Mouse (Mus musculus) heart, embryonic 11.5 days (tissue): ENCODE results near the gene Atox1. TPM values are rescaled to one million over a fixed set of nuclear protein-coding genes. Genes with fewer than 3 reads are reported as not detected.
A peak's percentile ranks its signal among the peaks of the same experiment; 100 is the strongest.

Experiments used
- ATAC-seq: fragments of 200-750 bp; cut with Nextera tagmentation; replicated peaks from 2 replicates; pipeline ENCODE4 v1.8.0; 2017; ENCODE audit warnings: moderate library complexity; ENCODE audit not compliant: insufficient number of reproducible peaks, low FRiP score, low TSS enrichment
- H3K27ac ChIP-seq: fragments of 300-500 bp; sonication (generic); 2 replicates; pipeline ENCODE4 v1.5.1; 2014; ENCODE audit warnings: mild to moderate bottlenecking, low read depth, low read length
- H3K27me3 ChIP-seq: fragments of 300-500 bp; sonication (generic); 2 replicates; pipeline ENCODE4 v1.6.1; 2014; ENCODE audit warnings: mild to moderate bottlenecking, low read length, mixed read lengths; ENCODE audit not compliant: control insufficient read depth, insufficient read depth
- H3K36me3 ChIP-seq: fragments of 300-500 bp; sonication (generic); 2 replicates; pipeline ENCODE4 v1.6.1; 2014; ENCODE audit warnings: mild to moderate bottlenecking, low read length, moderate library complexity, mixed read lengths; ENCODE audit not compliant: control insufficient read depth, insufficient read depth
- H3K4me1 ChIP-seq: fragments of 300-500 bp; sonication (generic); 2 replicates; pipeline ENCODE4 v1.6.1; 2014; ENCODE audit warnings: low read length; ENCODE audit not compliant: control insufficient read depth, insufficient read depth
- H3K4me2 ChIP-seq: fragments of 300-500 bp; sonication (generic); 2 replicates; pipeline ENCODE4 v1.6.1; 2014; ENCODE audit warnings: mild to moderate bottlenecking, moderate library complexity
- H3K4me3 ChIP-seq: fragments of 300-500 bp; sonication (generic); 2 replicates; pipeline ENCODE4 v1.5.1; 2014; ENCODE audit warnings: low read depth, low read length
- H3K9ac ChIP-seq: fragments of 300-500 bp; sonication (generic); 2 replicates; pipeline ENCODE4 v1.6.1; 2014; ENCODE audit warnings: mild to moderate bottlenecking, low read depth, low read length, moderate library complexity
- H3K9me3 ChIP-seq: fragments of 300-500 bp; sonication (generic); replicated peaks from 2 replicates; pipeline ENCODE4 v1.6.1; 2016; ENCODE audit warnings: low read length; ENCODE audit not compliant: control insufficient read depth
- WGBS: fragments of 180-500 bp; shearing (Covaris S2); extraction: QIAGEN DNeasy Blood & Tissue Kit; methylation state at CpG from one replicate; pipeline ENCODE4 v1.1.7; 2014; ENCODE audit not compliant: insufficient replicate concordance; 5-methylcytosine and 5-hydroxymethylcytosine counted together
- polyA plus RNA-seq: library from polyadenylated mRNA; unstranded; fragments of >200 nt; fragmentation: Nextera tagmentation; extraction: Ambion mirVana; gene quantifications from 2 replicates; pipeline ENCODE4 v1.2.1, GENCODE M21; 2014

Gene Atox1
- 273 and 292 TPM in 2 replicates for polyA plus RNA-seq

DNA sequence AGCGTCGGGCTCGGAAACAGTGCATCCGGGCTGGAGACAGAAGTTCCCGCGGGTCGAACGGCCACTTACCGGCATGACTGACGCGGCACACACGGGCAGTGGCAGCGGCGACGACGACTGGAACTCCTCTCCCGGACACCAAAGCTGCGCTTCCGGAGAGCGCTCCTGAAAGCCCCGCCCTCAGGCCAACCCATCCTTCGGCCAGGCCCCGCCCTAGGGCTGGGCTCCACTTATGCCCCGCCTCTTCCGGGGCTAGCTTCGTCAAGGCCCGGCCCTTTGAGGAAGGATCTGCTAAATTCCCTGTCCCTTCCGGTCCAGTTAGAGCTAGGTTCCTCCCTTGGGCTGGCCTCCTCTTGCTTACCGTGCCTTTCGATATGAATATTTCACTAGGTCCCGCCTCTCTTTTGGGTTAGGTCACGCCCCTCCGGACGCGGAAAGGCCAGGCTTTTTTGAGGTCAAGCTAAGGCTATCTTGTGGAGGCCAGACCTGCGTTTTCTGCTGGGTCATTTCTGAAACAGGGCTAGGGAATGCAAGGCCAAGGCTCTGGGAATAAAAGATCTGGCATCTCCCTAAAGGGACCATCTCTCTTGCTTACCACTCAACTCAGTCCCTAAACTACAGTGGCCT lies at the start of gene Atox1:
Gene Atox1, minus strand, starts transcription at position 221 of the 627 bp plus-strand sequence.
- peak within 1 kb of the TSS; percentile 89 for H3K4me3 ChIP-seq
- no peaks in the 10 kb centered on the region for H3K27me3 ChIP-seq
- H3K9me3 ChIP-seq, result no peaks in the 10 kb centered on the region
- peak within 1 kb of the TSS; percentile 96 for H3K4me2 ChIP-seq
- H3K9ac ChIP-seq, result peak within 1 kb of the TSS; percentile 75
- H3K36me3 ChIP-seq, result 0 out of 2 replicates have a peak, but pooled peaks cover 2% of the 10 kb centered on the region
- H3K27ac ChIP-seq, result peak within 1 kb of the TSS; percentile 90
- peaks cover 14% of the 10 kb centered on the region for H3K4me1 ChIP-seq
- under 1% methylated on average over 36 of the region's 36 CpGs for WGBS
- ATAC-seq, result peak; percentile 94

- H3K4me1 ChIP-seq, result no peaks in the 10 kb centered on the region
- peaks cover 12% of the 10 kb centered on the region for H3K36me3 ChIP-seq
- WGBS, result 81% methylated on average over 3 of the region's 3 CpGs
- no peak overlapping the region for H3K4me3 ChIP-seq
- no peaks in the 10 kb centered on the region for H3K9me3 ChIP-seq
- no peak for ATAC-seq
- no peak overlapping the region for H3K9ac ChIP-seq
- H3K4me2 ChIP-seq, result no peak overlapping the region
- H3K27ac ChIP-seq, result no peak overlapping the region
- no peaks in the 10 kb centered on the region for H3K27me3 ChIP-seq
Observed at GRCm38 (mm10) chr11:55505485-55505884, 44.4 kb upstream of the Atox1 start.

DNA sequence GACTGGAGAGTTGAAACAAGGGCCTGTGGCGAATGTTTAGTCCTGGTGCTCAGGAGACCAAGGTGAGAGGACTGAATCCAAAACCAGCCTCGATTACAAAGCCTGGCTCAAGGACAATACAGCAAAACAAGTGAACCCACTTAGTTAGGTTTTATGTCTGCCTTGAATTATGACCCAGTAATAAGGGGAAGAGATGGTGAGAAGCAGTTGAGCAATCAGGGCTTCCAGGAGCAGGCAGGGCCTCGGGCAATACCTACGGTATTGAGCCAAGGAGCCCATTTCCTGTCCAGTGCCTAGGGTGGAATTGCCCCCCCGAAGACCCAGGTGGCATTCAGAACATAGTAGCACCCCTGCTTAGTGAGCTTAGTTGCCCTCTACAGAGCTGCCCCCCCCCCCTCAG lies 41.8 kb upstream of the Atox1 start:
- H3K36me3 ChIP-seq, result peaks cover 20% of the 10 kb centered on the region
- no peaks in the 10 kb centered on the region for H3K4me1 ChIP-seq
- H3K9me3 ChIP-seq, result no peaks in the 10 kb centered on the region
- no peak overlapping the region for H3K9ac ChIP-seq
- H3K4me2 ChIP-seq, result no peak overlapping the region
- 86% methylated on average over 5 of the region's 5 CpGs for WGBS
- no peaks in the 10 kb centered on the region for H3K27me3 ChIP-seq
- no peak overlapping the region for H3K4me3 ChIP-seq
- no peak for ATAC-seq
- H3K27ac ChIP-seq, result no peak overlapping the region

DNA sequence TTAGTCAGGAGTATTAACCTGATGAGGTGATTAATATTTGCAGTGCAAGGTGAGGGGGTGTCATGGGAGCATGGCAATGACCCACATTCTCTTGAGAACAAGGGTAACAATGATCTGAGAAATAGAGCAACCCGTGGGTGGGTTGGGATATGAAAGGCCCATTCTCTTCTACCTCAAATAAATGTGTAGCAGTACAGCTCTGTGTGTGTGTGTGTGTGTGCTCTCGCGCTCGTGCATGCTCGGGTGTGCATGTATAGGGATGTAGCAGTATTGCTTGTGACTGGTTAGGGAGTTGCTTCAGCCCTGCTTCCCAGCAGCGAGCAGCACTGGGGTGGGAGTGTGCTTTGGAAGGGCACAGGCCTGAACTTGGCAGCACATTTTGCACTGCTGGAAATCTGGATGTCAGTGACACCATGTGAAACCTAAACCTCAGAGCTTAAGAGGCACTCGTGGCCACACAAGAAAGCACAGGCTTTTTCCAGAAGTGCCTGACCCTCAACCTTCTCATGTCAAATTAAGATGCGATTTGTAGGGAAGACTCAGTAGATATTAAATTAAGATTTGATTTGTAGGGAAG lies 41.0 kb upstream of the Atox1 start:
- peaks cover 20% of the 10 kb centered on the region for H3K36me3 ChIP-seq
- no peaks in the 10 kb centered on the region for H3K27me3 ChIP-seq
- 85% methylated on average over 8 of the region's 8 CpGs for WGBS
- H3K9ac ChIP-seq, result no peak overlapping the region
- H3K4me2 ChIP-seq, result no peak overlapping the region
- H3K27ac ChIP-seq, result no peak overlapping the region
- no peak for ATAC-seq
- no peaks in the 10 kb centered on the region for H3K9me3 ChIP-seq
- H3K4me1 ChIP-seq, result no peaks in the 10 kb centered on the region
- no peak overlapping the region for H3K4me3 ChIP-seq

DNA sequence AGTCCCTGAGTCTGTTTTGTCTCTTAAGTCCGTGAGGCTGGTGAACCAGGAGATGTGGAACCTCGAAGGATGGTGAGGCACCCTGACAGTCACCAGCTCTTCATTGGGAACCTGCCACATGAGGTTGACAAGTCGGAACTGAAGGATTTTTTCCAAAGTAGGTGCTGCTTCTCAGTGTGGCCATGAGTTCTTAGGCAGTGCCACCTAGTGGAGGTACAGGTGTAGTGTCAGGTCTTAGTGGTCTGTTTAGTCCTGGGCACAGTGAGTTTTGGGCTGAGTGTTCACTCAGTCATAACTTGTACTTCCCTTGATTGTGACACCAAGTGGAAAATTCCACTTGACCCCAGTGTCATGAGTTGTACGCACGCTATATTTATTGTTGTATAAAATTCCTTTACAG lies 36.8 kb upstream of the Atox1 start:
- no peak for ATAC-seq
- 47% methylated on average over 5 of the region's 5 CpGs for WGBS

GRCm38 (mm10) chr11:55496158-55496557 lies 35.1 kb upstream of the Atox1 start:
- H3K27ac ChIP-seq, result no peak overlapping the region
- no peak overlapping the region for H3K9ac ChIP-seq
- no peaks in the 10 kb centered on the region for H3K4me1 ChIP-seq
- H3K9me3 ChIP-seq, result no peaks in the 10 kb centered on the region
- no peak overlapping the region for H3K4me3 ChIP-seq
- 75% methylated on average over 6 of the region's 6 CpGs for WGBS
- peaks cover 44% of the 10 kb centered on the region for H3K36me3 ChIP-seq
- H3K27me3 ChIP-seq, result no peaks in the 10 kb centered on the region
- no peak for ATAC-seq
- H3K4me2 ChIP-seq, result no peak overlapping the region

More for the DNA sequence above, 36.8 kb upstream of the Atox1 start:
- Histone ChIP-seq H3K27me3 (no peaks in the 10 kb centered on the region), H3K9ac (no peak overlapping the region), H3K9me3 (no peaks in the 10 kb centered on the region), H3K36me3 (peaks cover 44% of the 10 kb centered on the region), H3K4me2 (no peak overlapping the region), H3K27ac (no peak overlapping the region), H3K4me1 (no peaks in the 10 kb centered on the region), H3K4me3 (no peak overlapping the region)

DNA sequence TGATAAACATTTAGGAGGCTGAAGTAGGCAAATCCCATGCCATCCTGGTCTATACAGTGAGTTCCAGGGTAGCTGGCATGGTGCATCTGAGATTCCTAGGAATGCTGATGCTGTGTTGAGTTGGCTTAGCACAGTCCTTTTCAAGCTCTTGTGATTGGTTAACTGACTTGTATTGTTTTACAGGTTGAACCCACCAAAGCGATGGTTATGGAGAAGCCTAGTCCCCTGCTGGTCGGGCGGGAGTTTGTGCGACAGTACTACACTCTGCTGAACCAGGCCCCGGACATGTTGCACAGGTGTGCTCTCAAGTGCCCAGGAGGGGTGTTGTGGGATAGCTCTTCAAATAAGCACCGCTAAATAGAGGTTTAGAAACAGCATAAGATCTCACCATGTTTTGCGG lies 24.4 kb upstream of the Atox1 start:
- no peak for ATAC-seq
- 99% methylated on average over 7 of the region's 7 CpGs for WGBS
- H3K36me3 ChIP-seq, result peaks cover 29% of the 10 kb centered on the region

GRCm38 (mm10) chr11:55473219-55473618 lies 12.2 kb upstream of the Atox1 start:
- Histone ChIP-seq H3K36me3 (0 out of 2 replicates have a peak, but pooled peaks cover 7% of the 10 kb centered on the region), H3K9me3 (no peaks in the 10 kb centered on the region), H3K27me3 (no peaks in the 10 kb centered on the region), H3K27ac (no peak overlapping the region), H3K9ac (no peak overlapping the region), H3K4me1 (peaks cover 26% of the 10 kb centered on the region), H3K4me3 (no peak overlapping the region), H3K4me2 (0 out of 2 replicates have a peak overlapping the region, but pooled peaks have one; percentile 6)
- 73% methylated on average over 3 of the region's 3 CpGs for WGBS
- ATAC-seq, result no peak

More for the DNA sequence above, 24.4 kb upstream of the Atox1 start:
- Histone ChIP-seq H3K4me1 (peaks cover 15% of the 10 kb centered on the region), H3K27ac (no peak overlapping the region), H3K4me2 (no peak overlapping the region), H3K4me3 (no peak overlapping the region), H3K27me3 (no peaks in the 10 kb centered on the region), H3K9me3 (no peaks in the 10 kb centered on the region), H3K9ac (no peak overlapping the region)
